Mouse (Mus musculus) bone marrow, adult 2 months (tissue): ENCODE data around the gene Map3k14. TPM values are rescaled to one million over a fixed set of nuclear protein-coding genes. Genes with fewer than 3 reads are reported as not detected.

Source experiments
- H3K27ac ChIP-seq: fragments of 200-500 bp; 2 replicates; pipeline ENCODE4 v1.5.1; 2012; ENCODE audit warnings: low read depth, mild to moderate bottlenecking, control low read depth, inconsistent platforms, low read length; ENCODE audit not compliant: control insufficient read depth, poor library complexity, insufficient read depth
- H3K4me1 ChIP-seq: fragments of 200-500 bp; 2 replicates; pipeline ENCODE4 v1.6.1; 2011; ENCODE audit warnings: low read length; ENCODE audit not compliant: control insufficient read depth, insufficient read depth
- H3K4me3 ChIP-seq: fragments of 200-500 bp; replicated peaks from 2 replicates; pipeline ENCODE3; 2011; ENCODE audit warnings: mild to moderate bottlenecking, low read depth, low read length, control low read depth; ENCODE audit not compliant: control insufficient read depth
- CTCF ChIP-seq: fragments of 200-500 bp; IDR thresholded peaks from 2 replicates; pipeline ENCODE4 v1.5.1; 2011; ENCODE audit warnings: low read length, control low read depth; ENCODE audit not compliant: control insufficient read depth, insufficient read depth
- POLR2A ChIP-seq: fragments of 200-500 bp; IDR thresholded peaks from 2 replicates; pipeline ENCODE4 v1.6.1; 2011; ENCODE audit warnings: low read depth, mild to moderate bottlenecking, control low read depth, low read length, borderline replicate concordance; ENCODE audit not compliant: control insufficient read depth
- WGBS: fragments of 180-500 bp; shearing (Covaris S2); methylation state at CpG from one replicate; pipeline ENCODE4 v1.1.7; 2018; 5-methylcytosine and 5-hydroxymethylcytosine counted together
- polyA plus RNA-seq: library from polyadenylated mRNA; stranded (reverse); fragments of >200 nt; gene quantifications from 2 replicates; pipeline ENCODE4 v1.2.4, GENCODE M21; 2011; ENCODE audit warnings: low replicate concordance; ENCODE audit not compliant: missing spikeins, insufficient read depth, insufficient read length

Map3k14 gene
- polyA plus RNA-seq, 1 experiment, result 12.1 TPM

DNA sequence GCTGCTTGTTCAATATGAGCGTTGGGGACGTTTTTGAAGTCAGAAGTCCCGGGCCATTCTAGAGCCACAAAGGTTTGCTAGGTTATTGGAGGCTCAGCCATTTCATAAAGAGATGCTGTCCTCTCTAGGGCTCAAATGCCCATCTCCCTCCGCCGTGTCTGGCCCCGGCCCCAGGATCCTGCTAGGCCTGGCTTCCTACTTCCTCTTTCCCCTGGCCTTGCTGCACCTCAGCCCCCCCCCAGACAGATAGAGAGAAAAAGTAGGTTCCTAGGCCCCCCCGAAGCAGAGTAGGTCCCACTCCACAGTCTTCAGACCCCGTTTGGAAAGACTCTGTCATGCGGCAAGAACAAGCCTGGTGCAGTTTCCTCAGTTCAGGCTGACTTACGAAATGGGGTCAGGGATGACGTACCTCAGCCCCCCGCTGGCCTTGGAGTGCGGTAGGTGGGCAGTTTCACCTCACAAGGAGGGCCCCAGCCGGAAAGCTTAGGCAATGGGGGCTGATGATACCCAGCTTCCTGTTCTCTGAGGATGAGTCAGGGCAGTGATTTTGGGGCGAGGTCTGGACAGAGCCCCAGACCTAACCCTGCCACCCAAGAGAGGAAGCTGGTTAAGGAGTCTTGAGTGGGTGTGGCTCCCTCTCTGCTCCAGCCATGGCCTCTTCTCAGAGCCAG is 89.3 kb downstream of the Map3k14 start:
- H3K4me3 ChIP-seq, result peak overlapping the region; percentile 33
- TF ChIP-seq CTCF (no peak), POLR2A (no peak)
- 14% methylated on average over 15 of the region's 15 CpGs for WGBS
- H3K4me1 ChIP-seq, result peaks cover 10% of the 10 kb centered on the region
- peak overlapping the region; percentile 96 for H3K27ac ChIP-seq

DNA sequence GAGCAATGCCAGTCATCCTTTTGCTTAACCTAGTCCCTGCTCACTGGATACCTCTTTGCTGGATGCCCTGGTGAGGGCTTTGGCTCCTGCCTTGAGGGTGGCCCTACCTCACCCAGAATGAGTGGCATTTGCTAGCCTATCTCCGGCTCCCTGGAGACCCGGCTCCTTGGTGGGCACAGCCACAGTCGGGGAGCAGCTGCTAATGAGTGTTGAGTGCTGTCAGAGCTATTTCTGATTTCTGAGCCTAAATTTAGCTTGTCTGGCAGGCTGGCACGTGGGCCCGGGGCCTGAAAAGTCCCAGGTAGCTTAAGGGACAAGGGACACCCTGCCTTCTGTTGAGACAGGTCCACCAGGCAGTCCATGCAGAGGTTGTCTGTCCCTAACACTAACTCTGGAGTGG is 90.1 kb downstream of the Map3k14 start:
- H3K4me3 ChIP-seq, result peak overlapping the region; percentile 8
- TF ChIP-seq CTCF, result no peak
- TF ChIP-seq POLR2A, result no peak
- H3K4me1 ChIP-seq, result peaks cover 9% of the 10 kb centered on the region
- peak overlapping the region; percentile 96 for H3K27ac ChIP-seq
- 35% methylated on average over 5 of the region's 5 CpGs for WGBS

DNA sequence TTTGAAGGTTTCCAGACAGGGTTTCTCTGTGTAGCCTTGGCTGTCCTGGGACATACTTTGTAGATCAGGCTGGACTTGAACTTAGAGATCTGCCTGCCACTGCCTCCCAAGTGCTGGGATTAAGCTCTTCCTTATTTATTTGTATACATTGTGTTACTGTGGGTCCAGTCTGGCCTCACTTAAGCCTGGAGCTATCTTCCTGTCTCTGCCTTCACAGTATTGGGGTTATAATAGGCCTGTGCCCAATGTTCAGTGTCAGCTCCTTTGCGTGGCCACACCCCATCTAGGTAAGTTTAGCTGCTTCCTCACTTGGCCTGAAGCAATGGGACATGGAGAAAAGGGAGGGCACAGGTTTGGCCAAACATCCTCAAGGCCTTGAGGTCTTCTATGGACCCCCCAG is 90.8 kb downstream of the Map3k14 start:
- 50% methylated on average over 1 of the region's 1 CpGs for WGBS
- H3K27ac ChIP-seq, result peak overlapping the region; percentile 96
- peak overlapping the region; percentile 6 for H3K4me3 ChIP-seq
- peaks cover 9% of the 10 kb centered on the region for H3K4me1 ChIP-seq
- TF ChIP-seq CTCF (no peak), POLR2A (no peak)

DNA sequence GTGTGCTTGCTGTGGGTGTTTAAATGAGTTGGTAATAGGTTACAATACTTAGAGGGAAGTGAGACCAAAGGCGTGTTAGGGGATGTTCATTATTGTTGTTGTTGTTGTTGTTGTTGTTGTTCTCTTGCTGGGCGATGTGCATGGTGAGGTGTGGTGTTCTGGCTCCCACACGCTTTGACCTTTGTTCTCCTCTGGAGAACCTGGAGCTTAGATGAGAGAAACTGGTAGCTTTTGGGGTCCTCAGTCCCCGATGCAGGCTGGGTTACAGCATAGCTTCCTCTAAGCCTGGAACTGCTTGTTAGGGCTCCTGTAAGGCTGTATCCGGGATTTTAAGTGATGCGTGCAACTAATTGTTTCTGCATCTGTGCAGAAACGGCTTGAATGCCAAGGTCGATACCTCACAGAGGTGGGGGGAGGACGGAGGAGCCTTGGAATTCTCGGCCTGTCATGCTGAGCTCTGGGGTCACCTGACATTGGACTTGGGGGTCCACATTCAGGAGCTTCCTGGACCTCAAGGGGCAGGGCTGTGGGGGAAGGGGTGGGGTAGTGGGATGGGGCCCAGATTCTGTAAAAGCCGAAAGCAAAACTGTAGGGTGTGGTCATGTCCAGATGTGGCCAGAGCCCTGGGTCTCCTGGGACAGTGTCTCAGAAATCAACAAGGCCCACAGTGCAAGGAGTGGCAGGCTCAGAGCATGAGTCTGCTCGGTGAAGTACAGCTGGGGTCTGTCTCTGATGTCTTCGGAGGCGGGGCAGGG is 91.4 kb downstream of the Map3k14 start:
- 28% methylated on average over 14 of the region's 14 CpGs for WGBS
- TF ChIP-seq POLR2A, result no peak
- TF ChIP-seq CTCF, result no peak
- H3K4me1 ChIP-seq, result peaks cover 9% of the 10 kb centered on the region
- peak overlapping the region; percentile 57 for H3K4me3 ChIP-seq
- H3K27ac ChIP-seq, result peak overlapping the region; percentile 96

DNA sequence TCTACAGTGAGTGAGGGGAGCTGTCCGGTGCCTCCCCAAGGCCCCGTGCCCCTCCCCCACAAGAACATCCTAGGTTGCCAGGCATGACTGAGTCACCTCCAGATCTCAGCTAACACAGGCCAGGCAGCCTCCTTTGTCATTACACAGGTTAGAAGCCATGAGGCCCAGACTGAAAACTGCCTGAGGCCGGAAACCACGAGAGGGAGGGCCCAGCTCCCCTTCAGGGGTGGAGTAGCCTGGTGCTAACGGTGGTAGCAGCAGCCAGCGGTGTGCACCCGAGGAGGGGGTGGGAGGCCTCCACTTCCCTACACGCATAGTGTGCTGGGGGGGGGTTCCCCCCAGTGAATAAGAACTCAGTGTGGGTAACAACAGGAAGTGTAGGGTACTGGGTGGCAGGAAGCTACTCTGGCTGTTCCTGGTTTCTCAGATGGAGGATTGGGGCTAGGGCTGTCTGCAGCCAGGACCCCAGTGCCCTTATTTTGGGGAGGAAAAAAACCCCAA is 92.3 kb downstream of the Map3k14 start:
- 1% methylated on average over 8 of the region's 8 CpGs for WGBS
- peak overlapping the region; percentile 96 for H3K27ac ChIP-seq
- H3K4me3 ChIP-seq, result peak overlapping the region; percentile 67
- peaks cover 9% of the 10 kb centered on the region for H3K4me1 ChIP-seq
- TF ChIP-seq POLR2A (peak; percentile 27; the same call in 1 of the 2 replicates), CTCF (no peak)

DNA sequence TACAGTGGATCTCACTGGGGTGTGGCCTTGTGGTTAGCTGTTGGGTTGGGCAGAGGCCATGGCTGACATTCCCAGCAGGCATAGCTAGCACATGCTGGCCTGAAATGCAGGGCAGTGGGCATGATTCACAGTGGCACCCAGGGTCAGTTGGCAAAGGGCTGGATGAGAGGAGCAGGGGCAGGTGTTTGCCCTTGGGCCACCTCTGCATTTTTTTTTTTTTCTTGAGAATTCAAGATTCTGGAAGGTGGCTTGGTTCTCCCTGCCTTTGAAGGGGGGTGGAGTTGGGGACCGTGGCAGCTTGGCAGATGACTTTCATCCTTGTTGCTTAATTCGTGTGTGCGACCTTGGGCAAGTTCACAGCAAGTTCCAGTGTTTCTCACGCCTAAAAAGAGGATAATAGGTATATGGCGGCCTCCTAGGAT is 92.8 kb downstream of the Map3k14 start:
- peak overlapping the region; percentile 67 for H3K4me3 ChIP-seq
- TF ChIP-seq CTCF (no peak), POLR2A (no peak)
- WGBS, result 5% methylated on average over 5 of the region's 5 CpGs
- peaks cover 9% of the 10 kb centered on the region for H3K4me1 ChIP-seq
- peak overlapping the region; percentile 96 for H3K27ac ChIP-seq

DNA sequence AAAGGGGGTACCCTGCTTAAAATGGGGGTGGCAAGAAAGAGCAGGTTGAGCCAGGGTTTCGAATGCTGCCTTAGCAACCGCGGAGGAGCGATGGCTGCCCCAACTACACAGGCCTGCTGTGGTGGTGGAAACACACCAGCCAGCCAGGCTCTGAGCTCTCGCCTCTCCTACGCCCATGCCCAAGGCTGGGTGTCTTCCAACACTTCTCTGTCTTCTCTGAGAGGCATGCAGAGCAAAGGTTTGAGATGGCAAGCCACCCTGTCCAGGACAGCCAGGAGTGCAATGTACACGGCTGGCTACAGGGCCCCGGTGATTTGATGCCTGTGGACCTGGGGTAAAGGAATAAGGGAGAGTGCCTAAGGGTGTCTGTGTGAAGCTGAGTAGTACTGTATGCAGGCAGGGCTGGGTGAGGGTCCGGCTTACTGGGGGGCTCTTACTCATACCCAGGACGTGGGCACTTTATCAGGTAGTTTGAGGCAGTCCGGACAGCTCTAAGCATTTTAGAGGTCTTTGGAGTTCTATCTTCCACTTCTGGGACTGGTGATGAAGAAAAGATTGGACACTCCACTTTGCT is 93.4 kb downstream of the Map3k14 start:
- Histone ChIP-seq H3K4me1 (peaks cover 9% of the 10 kb centered on the region), H3K4me3 (peak overlapping the region; percentile 68), H3K27ac (peak overlapping the region; percentile 96)
- 38% methylated on average over 11 of the region's 11 CpGs for WGBS
- TF ChIP-seq POLR2A (no peak), CTCF (no peak)

DNA sequence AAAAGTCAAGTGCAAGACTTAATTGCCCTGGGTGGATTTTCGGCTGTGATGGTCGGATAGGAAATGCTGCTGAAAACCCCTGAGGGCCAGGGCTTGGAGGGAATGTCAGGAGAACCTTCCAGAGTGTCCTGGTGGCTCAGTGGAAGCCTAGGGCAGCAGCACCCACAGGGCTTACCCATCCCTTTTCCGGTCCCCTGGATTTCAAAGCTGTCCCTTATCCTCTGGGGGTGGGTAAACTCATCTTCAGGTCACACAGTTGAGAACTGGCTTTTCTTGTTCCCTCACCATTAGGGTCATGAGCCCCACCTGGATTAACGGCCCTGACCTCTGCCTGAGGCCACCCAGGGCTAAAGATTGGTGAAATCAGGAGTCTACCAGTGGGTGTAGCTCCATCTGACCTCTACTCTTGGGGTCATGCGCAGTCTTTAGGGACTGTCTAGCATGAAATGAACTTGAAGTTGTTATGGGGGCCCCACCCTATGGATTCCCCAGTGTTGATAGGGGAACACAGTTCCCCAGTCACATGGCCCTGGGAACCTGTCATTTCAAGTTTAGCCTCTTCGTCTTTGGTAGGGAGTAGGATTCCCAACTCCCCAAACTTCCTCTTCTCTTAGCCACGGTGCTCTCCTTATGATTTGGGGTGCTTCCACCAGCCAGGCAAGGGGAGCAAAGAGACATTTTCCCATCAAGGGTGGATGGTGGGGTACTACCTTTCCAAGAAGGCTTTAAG is 94.1 kb downstream of the Map3k14 start:
- H3K4me1 ChIP-seq, result peaks cover 9% of the 10 kb centered on the region
- H3K27ac ChIP-seq, result peak overlapping the region; percentile 96
- peak overlapping the region; percentile 82 for H3K4me3 ChIP-seq
- WGBS, result 38% methylated on average over 7 of the region's 7 CpGs
- no peak for TF ChIP-seq POLR2A
- TF ChIP-seq CTCF, result no peak
